Mouse (Mus musculus): Measurements from ENCODE around the gene Neto2. TPM values are rescaled to one million over a fixed set of nuclear protein-coding genes. Genes with fewer than 3 reads are reported as not detected.

The Neto2 gene
- polyA plus RNA-seq (2014; fragmentation: Nextera tagmentation; extraction: Ambion mirVana) = 14.1 and 15.6 TPM in 2 replicates

DNA sequence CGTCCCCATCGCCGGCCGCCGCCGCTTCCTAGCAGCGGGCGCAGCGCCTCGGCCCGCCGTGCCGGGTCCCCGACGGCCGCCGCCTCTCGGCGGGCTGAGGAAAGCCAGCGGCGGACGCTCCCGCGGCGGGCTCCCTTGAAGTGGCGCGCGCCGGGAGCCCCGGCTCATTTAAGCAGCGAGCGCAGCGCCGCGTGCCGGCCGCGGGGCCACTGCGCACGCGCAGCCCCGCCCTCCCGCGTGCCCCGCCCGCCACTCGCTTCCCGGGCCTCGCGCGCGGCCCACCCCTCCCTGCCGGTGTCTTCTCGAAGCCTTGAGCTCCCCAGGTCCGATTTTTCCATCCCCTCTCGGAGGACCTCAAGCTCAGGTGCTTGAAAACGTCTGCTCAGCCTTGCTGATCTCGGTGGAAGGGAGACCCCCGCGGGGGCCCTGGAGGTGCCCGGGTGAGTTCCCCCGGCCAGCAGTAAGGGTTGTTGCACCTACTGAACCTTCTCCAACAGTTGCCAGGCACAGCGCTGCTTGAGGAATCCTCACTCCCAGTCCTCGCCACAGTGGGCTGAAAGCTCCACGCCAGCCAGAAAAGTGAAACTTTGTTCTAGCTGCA, at the start of gene Neto2:
TSS of gene Neto2 (minus strand) at position 174 of the 601 bp plus-strand sequence.
- H3K4me1 ChIP-seq (ENCODE audit: control insufficient read depth, insufficient read depth, low read length) = no peaks in the 10 kb centered on the region
- H3K27me3 ChIP-seq (ENCODE audit: control insufficient read depth, insufficient read depth, low read length) = no peaks in the 10 kb centered on the region
- ATAC-seq (ENCODE audit: insufficient number of reproducible peaks, insufficient read depth, low FRiP score, low read depth) = peak; percentile 89
- no peaks in the 10 kb centered on the region for H3K9me3 ChIP-seq (ENCODE audit: control insufficient read depth, low read depth, low read length)
- H3K36me3 ChIP-seq (ENCODE audit: control insufficient read depth, insufficient read depth, low read length) = no peaks in the 10 kb centered on the region
- H3K4me3 ChIP-seq (ENCODE audit: low read depth, low read length) = peak within 1 kb of the TSS; percentile 71
- H3K9ac ChIP-seq (replicated peaks; ENCODE audit: low read depth, low read length) = peak within 1 kb of the TSS; percentile 71
- H3K4me2 ChIP-seq (replicated peaks; ENCODE audit: low read depth, low read length) = peak within 1 kb of the TSS; percentile 92
- WGBS = 6% methylated on average over 52 of the region's 65 CpGs
- peak within 1 kb of the TSS; percentile 79 for H3K27ac ChIP-seq (ENCODE audit: low read length)

DNA sequence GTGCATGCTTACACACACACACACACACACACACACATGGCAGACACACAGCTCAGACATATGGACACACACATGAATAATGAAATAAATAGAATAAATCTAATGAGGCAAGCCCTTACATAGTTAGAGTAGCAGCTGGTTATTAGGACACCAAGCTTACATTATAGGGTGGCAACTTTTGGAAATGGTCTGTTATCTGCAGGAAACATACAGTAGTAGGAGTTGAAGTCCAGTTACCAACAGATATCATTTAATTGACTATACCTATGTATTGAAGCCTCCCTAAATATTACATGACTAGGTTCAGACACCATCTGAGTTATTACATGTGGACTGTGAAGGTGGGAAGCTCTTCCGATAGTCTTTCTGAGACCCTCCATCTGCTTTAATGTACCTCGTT, 44.3 kb upstream of the Neto2 start:
- Histone ChIP-seq H3K4me2 (replicated peaks; ENCODE audit: low read depth, low read length) (no peak overlapping the region), H3K36me3 (ENCODE audit: control insufficient read depth, insufficient read depth, low read length) (no peaks in the 10 kb centered on the region), H3K27me3 (ENCODE audit: control insufficient read depth, insufficient read depth, low read length) (no peaks in the 10 kb centered on the region), H3K4me3 (ENCODE audit: low read depth, low read length) (no peak overlapping the region), H3K4me1 (ENCODE audit: control insufficient read depth, insufficient read depth, low read length) (no peaks in the 10 kb centered on the region), H3K9me3 (ENCODE audit: control insufficient read depth, low read depth, low read length) (no peaks in the 10 kb centered on the region), H3K9ac (replicated peaks; ENCODE audit: low read depth, low read length) (no peak overlapping the region), H3K27ac (ENCODE audit: low read length) (no peak overlapping the region)
- WGBS = 93% methylated on average over 2 of the region's 2 CpGs
- ATAC-seq (ENCODE audit: insufficient number of reproducible peaks, insufficient read depth, low FRiP score, low read depth) = no peak

DNA sequence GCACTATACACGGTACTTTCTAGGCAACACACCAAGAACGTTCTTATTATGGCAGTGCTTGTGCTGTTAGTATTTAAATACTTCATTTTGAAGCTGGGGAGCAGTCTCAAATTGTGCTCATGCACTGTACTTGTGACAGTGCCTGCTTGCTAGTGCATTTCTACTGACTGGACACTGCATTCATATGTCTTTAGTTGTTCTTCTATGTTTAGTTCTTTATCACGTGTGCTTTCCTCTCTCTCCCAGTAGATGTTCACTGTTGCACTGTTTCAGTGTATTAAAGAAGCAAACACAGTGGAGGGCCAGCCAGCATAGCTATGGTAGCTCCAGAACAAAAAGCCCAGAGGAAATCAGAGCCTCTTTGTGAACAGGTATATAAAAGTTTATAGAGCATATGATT, 29.8 kb upstream of the Neto2 start:
- Histone ChIP-seq H3K36me3 (ENCODE audit: control insufficient read depth, insufficient read depth, low read length) (no peaks in the 10 kb centered on the region), H3K9me3 (ENCODE audit: control insufficient read depth, low read depth, low read length) (no peaks in the 10 kb centered on the region), H3K4me3 (ENCODE audit: low read depth, low read length) (no peak overlapping the region), H3K9ac (replicated peaks; ENCODE audit: low read depth, low read length) (no peak overlapping the region), H3K27ac (ENCODE audit: low read length) (no peak overlapping the region), H3K4me1 (ENCODE audit: control insufficient read depth, insufficient read depth, low read length) (no peaks in the 10 kb centered on the region), H3K27me3 (ENCODE audit: control insufficient read depth, insufficient read depth, low read length) (no peaks in the 10 kb centered on the region), H3K4me2 (replicated peaks; ENCODE audit: low read depth, low read length) (no peak overlapping the region)
- WGBS = 91% methylated on average over 3 of the region's 3 CpGs
- no peak for ATAC-seq (ENCODE audit: insufficient number of reproducible peaks, insufficient read depth, low FRiP score, low read depth)

DNA sequence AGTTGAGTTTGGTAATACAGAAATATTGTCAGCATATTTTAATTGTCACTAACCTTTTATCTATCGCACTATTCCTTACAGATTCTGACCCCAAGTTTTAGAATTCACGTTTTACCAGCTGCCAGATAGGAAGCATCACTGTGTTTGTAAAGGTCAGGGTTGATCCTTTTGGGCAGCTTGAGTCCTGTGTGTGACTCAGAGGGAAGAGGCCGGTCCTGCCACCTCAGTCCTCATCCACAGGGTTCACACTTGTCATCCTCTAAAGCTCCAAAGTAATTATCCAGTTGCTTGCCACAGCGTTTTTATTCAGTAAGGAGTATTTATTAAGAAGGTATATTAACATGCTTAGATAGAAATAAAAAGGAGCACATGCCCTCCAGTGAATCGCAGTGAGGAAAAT, 16.5 kb upstream of the Neto2 start:
- Histone ChIP-seq H3K36me3 (ENCODE audit: control insufficient read depth, insufficient read depth, low read length) (peaks cover 4% of the 10 kb centered on the region), H3K9ac (replicated peaks; ENCODE audit: low read depth, low read length) (no peak overlapping the region), H3K27ac (ENCODE audit: low read length) (no peak overlapping the region), H3K27me3 (ENCODE audit: control insufficient read depth, insufficient read depth, low read length) (no peaks in the 10 kb centered on the region), H3K4me2 (replicated peaks; ENCODE audit: low read depth, low read length) (no peak overlapping the region), H3K4me1 (ENCODE audit: control insufficient read depth, insufficient read depth, low read length) (no peaks in the 10 kb centered on the region), H3K4me3 (ENCODE audit: low read depth, low read length) (no peak overlapping the region), H3K9me3 (ENCODE audit: control insufficient read depth, low read depth, low read length) (no peaks in the 10 kb centered on the region)
- WGBS = 76% methylated on average over 5 of the region's 5 CpGs
- ATAC-seq (ENCODE audit: insufficient number of reproducible peaks, insufficient read depth, low FRiP score, low read depth) = no peak

DNA sequence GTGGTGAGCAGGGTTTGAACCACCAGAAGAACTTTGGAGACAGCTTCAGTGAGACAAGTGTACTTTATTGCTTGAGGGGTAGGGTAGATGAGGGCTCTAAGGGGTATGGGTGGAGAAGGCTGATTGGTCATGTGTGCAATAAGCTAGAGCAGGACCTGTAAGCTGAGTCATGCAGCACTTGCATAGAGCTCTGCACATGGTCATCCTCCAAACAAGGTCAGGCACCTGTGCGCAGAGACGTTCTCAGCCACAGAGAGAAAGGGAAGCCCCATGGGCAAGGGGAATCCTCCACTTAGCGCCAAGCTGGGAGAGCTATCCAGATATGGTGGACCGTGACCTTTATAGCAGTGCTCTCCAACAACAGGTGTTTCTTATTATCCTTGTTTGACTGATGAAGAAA, 16.0 kb upstream of the Neto2 start:
- Histone ChIP-seq H3K27me3 (ENCODE audit: control insufficient read depth, insufficient read depth, low read length) (no peaks in the 10 kb centered on the region), H3K36me3 (ENCODE audit: control insufficient read depth, insufficient read depth, low read length) (peaks cover 4% of the 10 kb centered on the region), H3K4me2 (replicated peaks; ENCODE audit: low read depth, low read length) (no peak overlapping the region), H3K27ac (ENCODE audit: low read length) (no peak overlapping the region), H3K9ac (replicated peaks; ENCODE audit: low read depth, low read length) (no peak overlapping the region), H3K4me3 (ENCODE audit: low read depth, low read length) (no peak overlapping the region), H3K9me3 (ENCODE audit: control insufficient read depth, low read depth, low read length) (no peaks in the 10 kb centered on the region), H3K4me1 (ENCODE audit: control insufficient read depth, insufficient read depth, low read length) (no peaks in the 10 kb centered on the region)
- WGBS = 84% methylated on average over 4 of the region's 4 CpGs
- ATAC-seq (ENCODE audit: insufficient number of reproducible peaks, insufficient read depth, low FRiP score, low read depth) = no peak

DNA sequence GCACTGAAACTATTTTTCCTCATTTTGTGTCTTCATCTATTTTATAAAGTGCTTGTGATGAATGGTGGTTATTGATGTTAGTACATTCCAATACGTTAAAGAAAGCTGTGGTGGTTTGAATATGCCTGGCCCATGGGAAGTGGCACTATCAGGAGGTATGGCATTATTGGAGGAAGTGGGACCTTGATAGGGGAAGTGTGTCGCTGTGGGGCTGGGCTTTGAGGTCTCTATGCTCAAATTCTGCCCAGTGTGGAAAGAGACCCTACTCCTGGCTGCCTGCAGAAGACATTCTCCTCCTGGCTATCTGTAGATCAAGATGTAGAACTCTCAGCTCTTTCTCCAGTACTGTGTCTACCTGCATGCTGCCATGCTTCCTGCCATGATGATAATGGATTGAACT, 6.3 kb upstream of the Neto2 start:
- Histone ChIP-seq H3K27me3 (ENCODE audit: control insufficient read depth, insufficient read depth, low read length) (no peaks in the 10 kb centered on the region), H3K4me2 (replicated peaks; ENCODE audit: low read depth, low read length) (no peak overlapping the region), H3K27ac (ENCODE audit: low read length) (no peak overlapping the region), H3K9me3 (ENCODE audit: control insufficient read depth, low read depth, low read length) (no peaks in the 10 kb centered on the region), H3K9ac (replicated peaks; ENCODE audit: low read depth, low read length) (no peak overlapping the region), H3K36me3 (ENCODE audit: control insufficient read depth, insufficient read depth, low read length) (no peaks in the 10 kb centered on the region), H3K4me3 (ENCODE audit: low read depth, low read length) (no peak overlapping the region), H3K4me1 (ENCODE audit: control insufficient read depth, insufficient read depth, low read length) (no peaks in the 10 kb centered on the region)
- no peak for ATAC-seq (ENCODE audit: insufficient number of reproducible peaks, insufficient read depth, low FRiP score, low read depth)
- WGBS = 79% methylated on average over 2 of the region's 2 CpGs

DNA sequence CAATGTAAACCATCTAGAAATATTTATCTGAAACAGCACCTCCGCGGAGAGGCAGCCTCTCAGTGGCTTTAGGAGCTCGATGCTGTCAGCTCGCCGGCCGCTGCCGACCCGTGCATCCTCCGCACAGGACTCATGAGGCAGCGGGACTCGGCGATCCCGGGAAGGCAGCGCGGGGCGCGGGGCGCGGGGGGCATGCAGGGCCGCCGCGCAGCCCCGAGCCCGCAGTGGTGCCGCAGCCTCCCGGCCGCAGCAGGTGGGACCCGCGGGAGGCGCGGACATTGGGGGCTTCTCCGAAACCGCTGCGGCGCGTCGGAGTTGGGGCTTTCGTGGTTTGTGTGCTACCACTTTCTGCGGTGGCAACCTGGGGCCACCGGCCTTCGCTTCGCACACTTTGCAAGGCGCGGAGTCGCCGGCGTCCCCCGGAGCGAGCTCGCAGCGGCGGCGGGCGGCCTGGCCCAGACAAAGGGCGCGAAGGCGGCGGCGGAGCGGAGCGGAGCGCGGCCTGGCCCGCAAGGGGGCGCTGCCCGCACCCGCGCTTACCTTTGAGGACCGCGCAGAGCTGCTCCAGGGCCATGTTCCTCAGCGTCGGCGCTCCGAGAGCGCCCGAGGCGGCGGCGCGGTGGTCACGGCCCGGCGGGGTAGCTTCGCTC, 498 bp downstream of the Neto2 start:
- Histone ChIP-seq H3K27ac (ENCODE audit: low read length) (peak overlapping the region; percentile 79), H3K27me3 (ENCODE audit: control insufficient read depth, insufficient read depth, low read length) (no peaks in the 10 kb centered on the region), H3K4me1 (ENCODE audit: control insufficient read depth, insufficient read depth, low read length) (no peaks in the 10 kb centered on the region), H3K9me3 (ENCODE audit: control insufficient read depth, low read depth, low read length) (no peaks in the 10 kb centered on the region), H3K4me3 (ENCODE audit: low read depth, low read length) (peak overlapping the region; percentile 71), H3K9ac (replicated peaks; ENCODE audit: low read depth, low read length) (peak overlapping the region; percentile 71), H3K36me3 (ENCODE audit: control insufficient read depth, insufficient read depth, low read length) (no peaks in the 10 kb centered on the region), H3K4me2 (replicated peaks; ENCODE audit: low read depth, low read length) (peak overlapping the region; percentile 92)
- ATAC-seq (ENCODE audit: insufficient number of reproducible peaks, insufficient read depth, low FRiP score, low read depth) = peak; percentile 94
- under 1% methylated on average over 75 of the region's 84 CpGs for WGBS

DNA sequence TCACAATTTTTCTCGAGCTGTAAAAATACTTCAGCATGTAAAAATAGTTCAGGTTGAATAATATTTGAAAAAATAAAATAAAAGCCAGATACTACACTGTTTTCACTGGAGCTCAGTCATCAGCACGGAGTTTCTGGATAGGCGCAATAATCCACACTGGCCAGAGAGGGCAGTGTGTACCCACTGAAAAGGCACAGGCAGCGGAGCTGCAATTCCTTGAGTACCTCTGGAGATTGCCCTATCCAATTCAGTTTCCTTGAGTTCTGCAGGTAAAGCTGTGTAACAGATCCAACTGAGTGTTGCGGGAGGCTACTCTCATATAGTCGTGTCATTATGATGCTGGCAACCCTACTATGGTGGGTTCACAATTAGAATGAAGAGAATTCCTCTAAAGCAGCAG, 1.7 kb downstream of the Neto2 start:
- H3K4me2 ChIP-seq (replicated peaks; ENCODE audit: low read depth, low read length) = no peak overlapping the region
- no peaks in the 10 kb centered on the region for H3K36me3 ChIP-seq (ENCODE audit: control insufficient read depth, insufficient read depth, low read length)
- no peaks in the 10 kb centered on the region for H3K27me3 ChIP-seq (ENCODE audit: control insufficient read depth, insufficient read depth, low read length)
- H3K4me3 ChIP-seq (ENCODE audit: low read depth, low read length) = no peak overlapping the region
- no peaks in the 10 kb centered on the region for H3K9me3 ChIP-seq (ENCODE audit: control insufficient read depth, low read depth, low read length)
- peak; percentile 53; the same call in 1 of the 2 replicates for ATAC-seq (ENCODE audit: insufficient number of reproducible peaks, insufficient read depth, low FRiP score, low read depth)
- H3K27ac ChIP-seq (ENCODE audit: low read length) = no peak overlapping the region
- no peaks in the 10 kb centered on the region for H3K4me1 ChIP-seq (ENCODE audit: control insufficient read depth, insufficient read depth, low read length)
- H3K9ac ChIP-seq (replicated peaks; ENCODE audit: low read depth, low read length) = no peak overlapping the region
- under 1% methylated on average over 6 of the region's 6 CpGs for WGBS

DNA sequence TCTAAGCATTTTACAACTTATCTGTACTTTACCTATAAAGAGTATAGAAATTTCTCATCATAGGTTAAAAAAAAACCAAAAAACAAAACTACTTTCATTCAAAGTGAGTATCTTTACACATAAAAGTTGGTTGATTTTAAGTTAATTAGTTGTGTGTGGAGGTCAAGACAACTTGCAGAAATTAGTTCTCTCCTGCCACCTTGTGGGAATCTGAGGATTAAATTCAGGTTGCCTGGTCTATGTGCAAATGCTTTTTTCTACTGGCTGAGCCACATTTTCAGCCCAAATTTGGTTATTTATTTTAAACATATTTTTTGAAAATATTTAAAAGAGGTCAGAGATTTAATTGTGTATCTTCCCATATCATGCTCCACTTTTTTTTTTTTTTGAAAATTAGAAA, 35.6 kb downstream of the Neto2 start:
- ATAC-seq (ENCODE audit: insufficient number of reproducible peaks, insufficient read depth, low FRiP score, low read depth) = no peak
- Histone ChIP-seq H3K4me1 (ENCODE audit: control insufficient read depth, insufficient read depth, low read length) (no peaks in the 10 kb centered on the region), H3K27ac (ENCODE audit: low read length) (no peak overlapping the region), H3K27me3 (ENCODE audit: control insufficient read depth, insufficient read depth, low read length) (no peaks in the 10 kb centered on the region), H3K4me2 (replicated peaks; ENCODE audit: low read depth, low read length) (no peak overlapping the region), H3K9ac (replicated peaks; ENCODE audit: low read depth, low read length) (no peak overlapping the region), H3K9me3 (ENCODE audit: control insufficient read depth, low read depth, low read length) (no peaks in the 10 kb centered on the region), H3K36me3 (ENCODE audit: control insufficient read depth, insufficient read depth, low read length) (no peaks in the 10 kb centered on the region), H3K4me3 (ENCODE audit: low read depth, low read length) (no peak overlapping the region)
